Mouse (Mus musculus) cerebellum, adult 11-12 months (tissue): ENCODE results near the gene Chga.

Experiments
- DNase-seq: peaks from one replicate; pipeline ENCODE4 v3.0.0; 2022

Gene Chga

GRCm38 (mm10) chr12:102601847-102602246 lies 47.1 kb downstream of the Chga start:
- DNase-seq: no peak

GRCm38 (mm10) chr12:102602255-102603041 lies 47.7 kb downstream of the Chga start:
- peak; percentile 67 for DNase-seq

- DNase-seq: no peak
Measured at GRCm38 (mm10) chr12:102605607-102606006, 50.8 kb downstream of the Chga start.

GRCm38 (mm10) chr12:102607066-102607465 lies 52.3 kb downstream of the Chga start:
- no peak for DNase-seq

- DNase-seq: peak; percentile 69
Measured at GRCm38 (mm10) chr12:102607808-102608517, 53.2 kb downstream of the Chga start.

- DNase-seq: no peak
Measured at GRCm38 (mm10) chr12:102610927-102611326, 56.2 kb downstream of the Chga start.

GRCm38 (mm10) chr12:102612431-102612830 lies 57.7 kb downstream of the Chga start:
- DNase-seq: no peak

- DNase-seq: peak; percentile 82
Measured at GRCm38 (mm10) chr12:102613411-102613810, 58.6 kb downstream of the Chga start.
